ENCODE assay signal across 14 mouse cellular contexts in the genomic region with DNA sequence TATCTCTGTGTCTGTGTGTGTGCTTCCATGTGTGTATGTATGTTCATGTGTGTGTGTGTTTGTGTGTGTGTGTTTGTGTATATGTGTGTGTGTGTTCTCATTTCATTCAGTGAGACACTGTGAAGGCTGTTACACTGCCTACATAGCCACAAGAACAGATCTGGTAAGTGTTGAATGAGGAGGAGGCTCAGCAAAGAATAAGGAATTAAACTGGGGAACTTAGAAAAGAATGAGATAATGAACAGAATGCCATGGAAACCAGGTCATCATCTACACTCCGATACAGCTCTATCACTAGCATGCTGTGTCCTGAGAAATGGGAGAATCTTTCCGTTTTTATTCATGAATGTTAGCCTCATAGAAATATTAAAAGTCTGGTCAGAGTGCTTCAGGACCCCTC.
"Had no signal": no experiment of that assay in that cellular context is flagged by ENCODE, and none has a peak within 500 bp of the region (broad histone marks: within the 10 kb centered on the region; RNA-seq: fewer than 3 reads in every experiment).

No protein-coding gene starts in this region.

- H3K27ac ChIP-seq: liver, embryonic 14.5 days; midbrain, embryonic 10.5 days; midbrain, embryonic 13.5 days; midbrain, embryonic 15.5 days; neural tube, embryonic 12.5 days; stomach, embryonic 15.5 days; stomach, postnatal 0 days had no signal

- DNase-seq: lung, adult 18-20 months; lung, embryonic 14.5 days; lung, postnatal 10 days; lung, postnatal 4 days; thymus, adult 18-20 months; thymus, postnatal 14 days; thymus, postnatal 36 days had no signal

- ATAC-seq: midbrain, embryonic 13.5 days; midbrain, embryonic 15.5 days had no signal

- H3K4me3 ChIP-seq: midbrain, embryonic 10.5 days; midbrain, embryonic 13.5 days; midbrain, embryonic 15.5 days; neural tube, embryonic 12.5 days; stomach, embryonic 15.5 days had no signal
